Mouse (Mus musculus) thymus, adult 2 months (tissue): ENCODE measurements around the gene Ckap4.

Experiments used
- CTCF ChIP-seq: fragments of 200-500 bp; IDR thresholded peaks from 2 replicates; pipeline ENCODE4 v1.5.1; 2012; ENCODE audit warnings: mild to moderate bottlenecking, control low read depth, low read length, moderate library complexity, borderline replicate concordance; ENCODE audit not compliant: control insufficient read depth, poor library complexity, insufficient read depth; ENCODE audit errors: extremely low read depth
- POLR2A ChIP-seq: fragments of 200-500 bp; IDR thresholded peaks from 2 replicates; pipeline ENCODE4 v1.6.1; 2012; ENCODE audit warnings: mild to moderate bottlenecking, low read length, control low read depth, moderate library complexity; ENCODE audit not compliant: control insufficient read depth, poor library complexity, insufficient read depth; ENCODE audit errors: extremely low read depth

DNA sequence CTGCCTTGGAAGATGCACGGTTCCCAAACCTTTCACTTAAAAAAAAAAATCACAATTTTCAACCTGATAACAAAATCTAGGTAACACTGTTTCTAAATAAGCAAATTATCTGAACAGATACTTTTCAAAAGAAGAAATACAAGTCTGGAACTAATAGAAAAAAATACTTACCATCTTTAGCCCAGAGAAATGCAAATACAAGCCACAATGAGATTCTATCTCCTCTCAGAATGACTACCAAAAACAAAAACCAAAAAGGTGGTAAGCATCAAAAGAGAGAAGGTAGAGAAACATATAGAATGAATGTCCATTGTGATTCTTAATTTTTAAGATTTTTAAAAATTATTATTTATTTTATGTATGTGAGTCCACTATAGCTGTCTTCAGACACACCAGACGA lies 18.6 kb upstream of the Ckap4 start:
- TF ChIP-seq POLR2A = no peak
- TF ChIP-seq CTCF = no peak
